Mouse (Mus musculus) heart, adult 2 months (tissue): ENCODE measurements around the gene Slc19a2. TPM values are rescaled to one million over a fixed set of nuclear protein-coding genes. Genes with fewer than 3 reads are reported as not detected.
"Not testable (repeated sequence)": the region's sequence is repeated elsewhere in the genome, so short reads cannot be mapped to it uniquely, and the experiment has no call there.

ENCODE experiments used
- DNase-seq, 2 experiments: peaks; one replicate each; pipeline ENCODE4 v3.0.0; 2021
- H3K27ac ChIP-seq: fragments of 200-600 bp; 2 replicates; pipeline ENCODE4 v1.8.1; 2022
- H3K27me3 ChIP-seq: fragments of 200-500 bp; 2 replicates; pipeline ENCODE4 v1.6.1; 2012; ENCODE audit warnings: mild to moderate bottlenecking, low read length, inconsistent platforms, mixed read lengths; ENCODE audit not compliant: control insufficient read depth, insufficient read depth
- H3K36me3 ChIP-seq: fragments of 200-500 bp; 2 replicates; pipeline ENCODE4 v1.6.1; 2012; ENCODE audit warnings: low read length, inconsistent platforms; ENCODE audit not compliant: control insufficient read depth, insufficient read depth
- H3K4me1 ChIP-seq: fragments of 200-500 bp; 2 replicates; pipeline ENCODE4 v1.6.1; 2011; ENCODE audit warnings: low read length; ENCODE audit not compliant: control insufficient read depth, insufficient read depth
- H3K4me3 ChIP-seq: fragments of 200-600 bp; 2 replicates; pipeline ENCODE4 v1.8.1; 2022
- H3K79me2 ChIP-seq: fragments of 200-500 bp; replicated peaks from 2 replicates; pipeline ENCODE4 v1.6.1; 2012; ENCODE audit warnings: mild to moderate bottlenecking, inconsistent platforms, low read length, moderate library complexity, mixed read lengths; ENCODE audit not compliant: control insufficient read depth, insufficient read depth
- H3K9ac ChIP-seq: fragments of 200-500 bp; 2 replicates; pipeline ENCODE4 v1.6.1; 2012; ENCODE audit warnings: low read depth, mild to moderate bottlenecking, control low read depth, inconsistent platforms, low read length, mixed read lengths
- CTCF ChIP-seq: fragments of 200-600 bp; IDR thresholded peaks from 2 replicates; pipeline ENCODE4 v1.8.1; 2022; ENCODE audit warnings: antibody characterized with exemption, mild to moderate bottlenecking, moderate library complexity
- EP300 ChIP-seq: fragments of 200-500 bp; IDR thresholded peaks from 2 replicates; pipeline ENCODE4 v1.6.1; 2011; ENCODE audit warnings: low read depth, low read length, control low read depth; ENCODE audit not compliant: insufficient read depth
- POLR2A ChIP-seq: fragments of 200-500 bp; IDR thresholded peaks from 2 replicates; pipeline ENCODE4 v1.6.1; 2011; ENCODE audit warnings: mild to moderate bottlenecking, low read depth, low read length, control low read depth; ENCODE audit not compliant: insufficient read depth
- WGBS: fragments of 180-500 bp; shearing (Covaris S2); methylation state at CpG from one replicate; pipeline ENCODE4 v1.1.7; 2018; 5-methylcytosine and 5-hydroxymethylcytosine counted together
- intact Hi-C: fragments of 180-260 bp; cut with DNase I; formaldehyde crosslinking; loops from one replicate; pipeline ENCODE4 v1.15.1; 2025
- polyA plus RNA-seq: library from polyadenylated mRNA; depleted of rRNA; stranded (reverse); fragments of >200 nt; gene quantifications from 2 replicates; pipeline ENCODE4 v1.2.3, GENCODE M21; 2012
- total RNA-seq, 2 experiments: library from RNA; stranded (reverse); gene quantifications; 2 replicates each; pipeline ENCODE4 v1.2.3; 2021

Slc19a2 gene
- total and polyA plus RNA-seq, 3 experiments, result 5.0 to 7.8 (median 7.6) TPM

- Histone ChIP-seq H3K36me3 (no peaks in the 10 kb centered on the region), H3K9ac (no peak overlapping the region), H3K4me3 (no peak overlapping the region), H3K27me3 (no peaks in the 10 kb centered on the region), H3K4me1 (no peaks in the 10 kb centered on the region), H3K79me2 (no peaks in the 10 kb centered on the region), H3K27ac (no peak overlapping the region)
- DNase-seq, result no peak
- intact Hi-C loops, result no loop called here
- WGBS, result 78% methylated on average over 3 of the region's 3 CpGs
- no peak for TF ChIP-seq EP300
- no peak for TF ChIP-seq POLR2A
- no peak for TF ChIP-seq CTCF
Observed at GRCm38 (mm10) chr1:164215097-164215496, 33.7 kb upstream of the Slc19a2 start.

GRCm38 (mm10) chr1:164215540-164215939 is 33.3 kb upstream of the Slc19a2 start:
- no peak overlapping the region for H3K27ac ChIP-seq
- no peak overlapping the region for H3K9ac ChIP-seq
- no peaks in the 10 kb centered on the region for H3K27me3 ChIP-seq
- TF ChIP-seq EP300 (no peak), CTCF (no peak), POLR2A (no peak)
- no peaks in the 10 kb centered on the region for H3K36me3 ChIP-seq
- WGBS, result 85% methylated on average over 6 of the region's 6 CpGs
- intact Hi-C loops, result no loop called here
- no peaks in the 10 kb centered on the region for H3K79me2 ChIP-seq
- no peak for DNase-seq
- no peak overlapping the region for H3K4me3 ChIP-seq
- H3K4me1 ChIP-seq, result no peaks in the 10 kb centered on the region

DNA sequence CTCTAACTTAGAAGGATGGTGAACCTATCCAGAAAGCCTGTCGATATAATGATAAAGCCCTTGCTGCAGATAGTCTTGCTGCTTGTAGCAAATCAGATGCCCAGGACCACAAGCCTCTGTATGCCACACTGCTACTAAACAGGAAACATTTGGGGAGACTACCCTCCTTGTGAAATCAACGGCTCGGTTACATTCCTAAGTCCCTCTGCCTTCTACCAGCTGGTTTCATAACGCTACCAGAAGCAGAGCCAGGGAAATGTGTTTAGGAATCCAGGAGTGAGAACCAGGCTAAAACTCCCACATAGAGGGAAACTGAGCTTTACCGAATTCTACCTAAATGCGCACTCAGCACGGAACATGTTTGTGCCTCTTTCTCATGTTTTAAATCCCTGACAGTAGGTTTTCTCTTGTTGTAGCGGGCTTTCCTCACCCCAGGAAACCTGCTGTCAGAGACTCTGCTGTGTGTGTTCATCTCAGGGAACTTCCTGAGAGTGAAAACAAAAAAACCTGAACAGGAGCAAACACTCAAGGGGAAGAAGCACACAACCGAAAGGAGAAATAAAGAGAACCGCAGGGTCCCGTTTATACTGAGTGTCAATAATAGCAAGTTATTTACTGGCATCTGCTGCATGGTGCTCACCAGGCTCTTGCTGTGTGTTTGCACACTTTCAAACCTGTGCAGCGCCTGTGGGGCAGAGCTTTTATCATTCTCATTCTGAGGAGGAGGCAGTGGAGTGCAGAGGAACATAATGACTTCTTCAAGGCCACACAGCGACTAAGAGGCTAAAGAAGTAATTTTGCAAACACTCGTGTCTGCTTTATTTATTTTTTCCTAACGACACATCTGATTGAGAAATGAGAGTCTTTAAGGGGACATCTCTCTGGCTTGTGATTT is 30.8 kb upstream of the Slc19a2 start:
- 30% methylated on average over 15 of the region's 15 CpGs for WGBS
- intact Hi-C loops, result no loop called here
- Histone ChIP-seq H3K36me3 (no peaks in the 10 kb centered on the region), H3K79me2 (no peaks in the 10 kb centered on the region), H3K9ac (no peak overlapping the region), H3K27me3 (no peaks in the 10 kb centered on the region), H3K4me1 (no peaks in the 10 kb centered on the region), H3K27ac (no peak overlapping the region), H3K4me3 (no peak overlapping the region)
- TF ChIP-seq EP300 (no peak), POLR2A (no peak), CTCF (no peak)
- no peak for DNase-seq

DNA sequence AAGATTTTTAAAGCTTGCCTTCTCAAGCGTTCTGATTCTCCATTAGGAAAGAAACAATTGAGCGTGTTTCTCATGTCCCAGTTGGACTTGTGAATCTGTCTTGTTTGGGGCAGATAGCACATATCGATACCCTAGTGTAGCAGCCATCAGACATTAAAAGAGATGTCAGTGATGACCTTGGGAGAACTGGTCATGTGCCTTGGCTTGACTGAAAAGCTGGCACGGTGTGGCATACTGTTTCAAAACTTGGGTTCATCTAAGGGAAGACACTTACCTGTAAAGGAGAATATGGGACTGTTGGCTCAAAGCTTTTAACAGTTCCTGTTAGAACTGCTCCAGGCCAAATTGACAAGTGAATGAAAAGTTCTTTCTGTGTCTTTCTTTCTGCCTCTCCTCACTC is 28.6 kb upstream of the Slc19a2 start:
- DNase-seq, result no peak
- intact Hi-C loops, result no loop called here
- no peak overlapping the region for H3K27ac ChIP-seq
- TF ChIP-seq POLR2A, result no peak
- TF ChIP-seq CTCF, result no peak
- no peak for TF ChIP-seq EP300
- H3K79me2 ChIP-seq, result no peaks in the 10 kb centered on the region
- H3K4me3 ChIP-seq, result no peak overlapping the region
- 82% methylated on average over 4 of the region's 4 CpGs for WGBS
- H3K36me3 ChIP-seq, result no peaks in the 10 kb centered on the region
- no peaks in the 10 kb centered on the region for H3K27me3 ChIP-seq
- no peak overlapping the region for H3K9ac ChIP-seq
- H3K4me1 ChIP-seq, result no peaks in the 10 kb centered on the region

DNA sequence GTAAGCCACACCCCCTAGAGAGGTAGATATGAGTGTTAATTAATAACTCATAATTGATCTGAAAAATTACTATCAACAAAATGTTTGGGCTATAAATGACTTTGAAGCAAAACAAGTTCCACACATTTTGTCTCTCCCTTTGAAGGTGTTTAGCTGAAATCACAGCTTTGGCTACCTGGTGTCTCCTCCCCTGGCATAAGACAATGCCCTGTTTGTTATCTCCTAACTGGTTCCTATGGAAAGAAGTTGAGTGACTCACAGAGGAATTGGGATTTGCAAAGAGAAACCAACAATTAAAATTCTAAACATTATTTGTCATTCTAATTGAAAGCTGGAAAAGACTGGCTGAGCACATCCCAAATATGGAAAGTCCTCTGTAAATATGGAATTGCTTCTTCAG is 25.8 kb upstream of the Slc19a2 start:
- intact Hi-C loops, result no loop called here
- Histone ChIP-seq H3K27me3 (no peaks in the 10 kb centered on the region), H3K9ac (no peak overlapping the region), H3K36me3 (no peaks in the 10 kb centered on the region), H3K79me2 (no peaks in the 10 kb centered on the region), H3K27ac (no peak overlapping the region), H3K4me1 (no peaks in the 10 kb centered on the region), H3K4me3 (no peak overlapping the region)
- DNase-seq, result no peak
- no peak for TF ChIP-seq CTCF
- TF ChIP-seq POLR2A, result no peak
- no peak for TF ChIP-seq EP300

GRCm38 (mm10) chr1:164231937-164232570 is 16.8 kb upstream of the Slc19a2 start:
- H3K79me2 ChIP-seq, H3K36me3 ChIP-seq, intact Hi-C loops, DNase-seq, H3K9ac ChIP-seq, H3K27me3 ChIP-seq, H3K4me1 ChIP-seq, H3K27ac ChIP-seq, H3K4me3 ChIP-seq: not testable (repeated sequence)
- 84% methylated on average over 2 of the region's 4 CpGs for WGBS
